In the genomic region with DNA sequence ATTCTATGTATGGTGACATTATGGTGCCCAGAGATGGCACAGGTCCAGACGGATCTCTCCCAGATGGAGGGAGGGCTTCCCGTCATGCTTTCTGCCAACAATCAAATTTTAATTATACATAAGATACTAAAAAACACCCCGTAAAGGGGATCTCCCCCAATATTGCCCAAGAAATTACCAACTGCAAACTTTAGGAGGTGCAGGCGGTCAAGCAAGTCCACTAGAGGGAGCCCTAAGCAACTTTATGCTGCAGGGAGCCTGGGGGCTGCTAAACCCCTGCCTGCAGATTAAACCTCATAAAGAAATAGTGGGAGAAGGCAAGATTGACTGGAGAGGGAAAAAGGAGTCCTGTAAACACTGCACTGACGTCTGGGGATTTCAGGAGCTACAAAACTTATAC, we compare ENCODE assay signal across 8 mouse cellular contexts. TPM values are rescaled to one million over a fixed set of nuclear protein-coding genes. Genes with fewer than 3 reads are reported as not detected.
A peak's percentile ranks its signal among the peaks of the same experiment; 100 is the strongest.
DNase-seq lines count a peak whose midpoint lies in the region; ATAC-seq lines count a peak whose summit lies in the region.

No protein-coding gene starts in this region.

- peak; percentile 43 to 57 for DNase-seq in frontal cortex, postnatal 36 days (ENCODE audit: low spot score in 2 of 2)
- DNase-seq in ovary, postnatal 14 days (ENCODE audit: low spot score): peak; percentile 54
- no peak for DNase-seq in ovary, postnatal 10 days (ENCODE audit: low spot score)
- peak; percentile 52 for DNase-seq in c-Kit-positive CD71-negative TER-119-negative erythroid progenitor cells, embryonic 14.5 days (ENCODE audit: low read depth)
- DNase-seq in lung, postnatal 36 days: peak; percentile 73
- DNase-seq in thymus, postnatal 10 days (ENCODE audit: low spot score in 2 of 2): peak; percentile 79 to 95

- ATAC-seq in frontal cortex, adult (ENCODE audit: low TSS enrichment): no peak
- ATAC-seq in granulocyte monocyte progenitor cell, adult 5-6 weeks (replicated peaks; ENCODE audit: poor library complexity, severe bottlenecking): peak; percentile 63

RNA-seq across cellular contexts. Expression of a gene that starts 1.0 kb away (rescaled TPM):
- total RNA-seq in granulocyte monocyte progenitor cell, adult 5-6 weeks (2014; fragmentation: Nextera tagmentation): not detected in 2 replicates
- not detected in 2 replicates for total RNA-seq in granulocyte monocyte progenitor cell, adult 5-6 weeks (2017)

RNA-seq across cellular contexts. Expression of a gene that starts 5.6 kb away (rescaled TPM):
- 89.7 and 108 TPM in 2 replicates for total RNA-seq in granulocyte monocyte progenitor cell, adult 5-6 weeks (2014; fragmentation: Nextera tagmentation)
- 40.3 and 42.9 TPM in 2 replicates for total RNA-seq in granulocyte monocyte progenitor cell, adult 5-6 weeks (2017)

RNA-seq across cellular contexts. Expression of a gene that starts 11.8 kb away (rescaled TPM):
- not detected in 2 replicates for total RNA-seq in granulocyte monocyte progenitor cell, adult 5-6 weeks (2014; fragmentation: Nextera tagmentation)
- total RNA-seq in granulocyte monocyte progenitor cell, adult 5-6 weeks (2017): 0.22 TPM in 1 of 2 replicates, not detected in the other

RNA-seq across cellular contexts. Expression of a gene that starts 29.0 kb away (rescaled TPM):
- total RNA-seq in granulocyte monocyte progenitor cell, adult 5-6 weeks (2014; fragmentation: Nextera tagmentation): 4.9 and 11.1 TPM in 2 replicates
- total RNA-seq in granulocyte monocyte progenitor cell, adult 5-6 weeks (2017): 7.3 and 8.4 TPM in 2 replicates

RNA-seq across cellular contexts. Expression of a gene that starts 49.0 kb away (rescaled TPM):
- total RNA-seq in granulocyte monocyte progenitor cell, adult 5-6 weeks (2014; fragmentation: Nextera tagmentation): 0.21 TPM in 1 of 2 replicates, not detected in the other
- not detected in 2 replicates for total RNA-seq in granulocyte monocyte progenitor cell, adult 5-6 weeks (2017)
